Mouse (Mus musculus) stomach, postnatal 0 days (tissue): ENCODE results near the gene Immp2l. TPM values are rescaled to one million over a fixed set of nuclear protein-coding genes. Genes with fewer than 3 reads are reported as not detected.

Experiments used
- ATAC-seq: fragments of 200-750 bp; cut with Nextera tagmentation; 2 replicates; pipeline ENCODE4 v1.8.0; 2017; ENCODE audit not compliant: low FRiP score, low TSS enrichment
- DNase-seq: peaks from one replicate; pipeline ENCODE4 v3.0.0-alpha.2; 2016; ENCODE audit warnings: low spot score
- H3K27ac ChIP-seq: fragments of 300-500 bp; sonication (generic); replicated peaks from 2 replicates; pipeline ENCODE4 v1.5.1; 2014; ENCODE audit warnings: mild to moderate bottlenecking, control low read depth
- H3K27me3 ChIP-seq: fragments of 300-500 bp; sonication (generic); 2 replicates; pipeline ENCODE4 v1.6.1; 2014; ENCODE audit warnings: low read length; ENCODE audit not compliant: control insufficient read depth, insufficient read depth
- H3K36me3 ChIP-seq: fragments of 300-500 bp; sonication (generic); 2 replicates; pipeline ENCODE4 v1.6.1; 2014; ENCODE audit warnings: low read length, mixed read lengths; ENCODE audit not compliant: control insufficient read depth, insufficient read depth
- H3K4me1 ChIP-seq: fragments of 300-500 bp; sonication (generic); replicated peaks from 2 replicates; pipeline ENCODE4 v1.6.1; 2014; ENCODE audit warnings: antibody characterized with exemption; ENCODE audit not compliant: control insufficient read depth, insufficient read depth
- H3K4me2 ChIP-seq: fragments of 300-500 bp; sonication (generic); replicated peaks from 2 replicates; pipeline ENCODE4 v1.6.1; 2014; ENCODE audit warnings: low read depth, mild to moderate bottlenecking, control low read depth, moderate library complexity
- H3K4me3 ChIP-seq: fragments of 300-500 bp; sonication (generic); 2 replicates; pipeline ENCODE4 v1.5.1; 2014; ENCODE audit warnings: low read depth, low read length, control low read depth
- H3K9ac ChIP-seq: fragments of 300-500 bp; sonication (generic); 2 replicates; pipeline ENCODE4 v1.6.1; 2014; ENCODE audit warnings: mild to moderate bottlenecking, low read length, control low read depth, mixed read lengths
- H3K9me3 ChIP-seq: fragments of 300-500 bp; sonication (generic); 2 replicates; pipeline ENCODE4 v1.6.1; 2016; ENCODE audit warnings: low read length; ENCODE audit not compliant: control insufficient read depth
- CTCF ChIP-seq: IDR thresholded peaks from 2 replicates; pipeline ENCODE4 v1.5.1; 2016; ENCODE audit warnings: antibody characterized with exemption, low read depth, mild to moderate bottlenecking, moderate library complexity
- EP300 ChIP-seq: optimal IDR thresholded peaks from 2 replicates; pipeline ENCODE3; 2016; ENCODE audit warnings: antibody characterized with exemption
- WGBS: fragments of 180-500 bp; shearing (Covaris S2); extraction: QIAGEN DNeasy Blood & Tissue Kit; methylation state at CpG from one replicate; pipeline ENCODE4 v1.1.7; 2014; 5-methylcytosine and 5-hydroxymethylcytosine counted together
- polyA plus RNA-seq: library from polyadenylated mRNA; unstranded; fragments of >200 nt; fragmentation: Nextera tagmentation; extraction: Ambion mirVana; gene quantifications from 2 replicates; pipeline ENCODE4 v1.2.1, GENCODE M21; 2015

Immp2l gene
- polyA plus RNA-seq, 1 experiment from 2014 or later, result 15.0 TPM

GRCm38 (mm10) chr12:41401923-41402322, 378.0 kb downstream of the Immp2l start:
- H3K27me3 ChIP-seq, result no peaks in the 10 kb centered on the region
- no peak overlapping the region for H3K9ac ChIP-seq
- ATAC-seq, result peak; percentile 76
- no peaks in the 10 kb centered on the region for H3K36me3 ChIP-seq
- no peaks in the 10 kb centered on the region for H3K9me3 ChIP-seq
- TF ChIP-seq CTCF, result no peak
- no peak for TF ChIP-seq EP300
- no peak overlapping the region for H3K4me2 ChIP-seq
- no peak overlapping the region for H3K27ac ChIP-seq
- DNase-seq, result peak; percentile 63
- H3K4me1 ChIP-seq, result no peaks in the 10 kb centered on the region
- 35% methylated on average over 3 of the region's 3 CpGs for WGBS
- no peak overlapping the region for H3K4me3 ChIP-seq

GRCm38 (mm10) chr12:41409431-41409830, 385.5 kb downstream of the Immp2l start:
- ATAC-seq (no peak), DNase-seq (no peak)
- Histone ChIP-seq H3K27me3 (no peaks in the 10 kb centered on the region), H3K4me3 (no peak overlapping the region), H3K27ac (no peak overlapping the region), H3K9ac (no peak overlapping the region), H3K4me1 (no peaks in the 10 kb centered on the region), H3K9me3 (no peaks in the 10 kb centered on the region), H3K36me3 (no peaks in the 10 kb centered on the region), H3K4me2 (no peak overlapping the region)
- WGBS, result 32% methylated on average over 3 of the region's 3 CpGs
- TF ChIP-seq EP300 (no peak), CTCF (no peak)

GRCm38 (mm10) chr12:41416635-41417034, 392.7 kb downstream of the Immp2l start:
- no peak overlapping the region for H3K9ac ChIP-seq
- no peak overlapping the region for H3K4me2 ChIP-seq
- no peaks in the 10 kb centered on the region for H3K9me3 ChIP-seq
- no peaks in the 10 kb centered on the region for H3K27me3 ChIP-seq
- no peak overlapping the region for H3K4me3 ChIP-seq
- no peaks in the 10 kb centered on the region for H3K36me3 ChIP-seq
- 0 out of 2 replicates have a peak, but pooled peaks cover 3% of the 10 kb centered on the region for H3K4me1 ChIP-seq
- no peak for TF ChIP-seq CTCF
- no peak for TF ChIP-seq EP300
- ATAC-seq, result peak; percentile 42; the same call in 1 of the 2 replicates
- H3K27ac ChIP-seq, result peak overlapping the region; percentile 63; the same call in 1 of the 2 replicates
- DNase-seq, result peak; percentile 16

GRCm38 (mm10) chr12:41417099-41417498, 393.2 kb downstream of the Immp2l start:
- no peaks in the 10 kb centered on the region for H3K36me3 ChIP-seq
- H3K27ac ChIP-seq, result no peak overlapping the region; the same call in 1 of the 2 replicates
- no peak overlapping the region for H3K4me3 ChIP-seq
- no peaks in the 10 kb centered on the region for H3K27me3 ChIP-seq
- ATAC-seq (peak; percentile 100), DNase-seq (peak; percentile 79)
- H3K4me1 ChIP-seq, result 0 out of 2 replicates have a peak, but pooled peaks cover 3% of the 10 kb centered on the region
- H3K4me2 ChIP-seq, result no peak overlapping the region
- H3K9ac ChIP-seq, result no peak overlapping the region
- 26% methylated on average over 3 of the region's 3 CpGs for WGBS
- TF ChIP-seq CTCF (no peak), EP300 (no peak)
- H3K9me3 ChIP-seq, result no peaks in the 10 kb centered on the region

- Histone ChIP-seq H3K36me3 (no peaks in the 10 kb centered on the region), H3K27me3 (no peaks in the 10 kb centered on the region), H3K4me1 (0 out of 2 replicates have a peak, but pooled peaks cover 3% of the 10 kb centered on the region), H3K9me3 (no peaks in the 10 kb centered on the region), H3K4me3 (no peak overlapping the region), H3K27ac (no peak overlapping the region), H3K4me2 (no peak overlapping the region), H3K9ac (no peak overlapping the region)
- DNase-seq, result no peak
- 77% methylated on average over 4 of the region's 4 CpGs for WGBS
- TF ChIP-seq EP300 (no peak), CTCF (no peak)
- ATAC-seq, result no peak
Observed at GRCm38 (mm10) chr12:41417961-41418360, 394.1 kb downstream of the Immp2l start.

GRCm38 (mm10) chr12:41425101-41425679, 401.3 kb downstream of the Immp2l start:
- WGBS, result 76% methylated on average over 9 of the region's 9 CpGs
- Histone ChIP-seq H3K27me3 (no peaks in the 10 kb centered on the region), H3K4me3 (no peak overlapping the region), H3K36me3 (no peaks in the 10 kb centered on the region), H3K27ac (no peak overlapping the region), H3K4me1 (no peaks in the 10 kb centered on the region), H3K9ac (no peak overlapping the region), H3K9me3 (no peaks in the 10 kb centered on the region), H3K4me2 (no peak overlapping the region)
- ATAC-seq, result no peak
- DNase-seq, result no peak
- no peak for TF ChIP-seq EP300
- TF ChIP-seq CTCF, result no peak
